Mouse (Mus musculus) liver, embryonic 16.5 days (tissue): ENCODE measurements around the gene Alox5. TPM values are rescaled to one million over a fixed set of nuclear protein-coding genes. Genes with fewer than 3 reads are reported as not detected.
A peak's percentile ranks its signal among the peaks of the same experiment; 100 is the strongest.
"Not testable (repeated sequence)": the region's sequence is repeated elsewhere in the genome, so short reads cannot be mapped to it uniquely, and the experiment has no call there.

Experiments
- ATAC-seq: fragments of 200-750 bp; cut with Nextera tagmentation; 2 replicates; pipeline ENCODE4 v1.8.0; 2017; ENCODE audit warnings: low read depth, mild to moderate bottlenecking, moderate number of reproducible peaks, moderate library complexity
- H3K27ac ChIP-seq: fragments of 300-500 bp; sonication (generic); 2 replicates; pipeline ENCODE4 v1.5.1; 2014; ENCODE audit warnings: mild to moderate bottlenecking, low read length
- H3K27me3 ChIP-seq: fragments of 300-500 bp; sonication (generic); 2 replicates; pipeline ENCODE4 v1.6.1; 2014; ENCODE audit warnings: low read depth, low read length, mixed read lengths; ENCODE audit not compliant: control insufficient read depth, insufficient read depth
- H3K36me3 ChIP-seq: fragments of 300-500 bp; sonication (generic); 2 replicates; pipeline ENCODE4 v1.6.1; 2014; ENCODE audit warnings: mild to moderate bottlenecking; ENCODE audit not compliant: control insufficient read depth, insufficient read depth
- H3K4me1 ChIP-seq: fragments of 300-500 bp; sonication (generic); 2 replicates; pipeline ENCODE4 v1.6.1; 2014; ENCODE audit warnings: low read depth, low read length, mixed read lengths; ENCODE audit not compliant: control insufficient read depth
- H3K4me2 ChIP-seq: fragments of 300-500 bp; sonication (generic); 2 replicates; pipeline ENCODE4 v1.6.1; 2014; ENCODE audit warnings: low read depth, low read length, mixed read lengths
- H3K4me3 ChIP-seq: fragments of 300-500 bp; sonication (generic); 2 replicates; pipeline ENCODE4 v1.5.1; 2014; ENCODE audit warnings: low read depth, mild to moderate bottlenecking, low read length
- H3K9ac ChIP-seq: fragments of 300-500 bp; sonication (generic); 2 replicates; pipeline ENCODE4 v1.6.1; 2014; ENCODE audit warnings: low read depth, low read length
- H3K9me3 ChIP-seq: fragments of 300-500 bp; sonication (generic); replicated peaks from 2 replicates; pipeline ENCODE4 v1.6.1; 2016; ENCODE audit warnings: low read length; ENCODE audit not compliant: control insufficient read depth
- WGBS: fragments of 180-500 bp; shearing (Covaris S2); extraction: QIAGEN DNeasy Blood & Tissue Kit; methylation state at CpG from one replicate; pipeline ENCODE4 v1.1.7; 2014; ENCODE audit not compliant: insufficient replicate concordance; 5-methylcytosine and 5-hydroxymethylcytosine counted together
- polyA plus RNA-seq: library from polyadenylated mRNA; unstranded; fragments of >200 nt; fragmentation: Nextera tagmentation; extraction: Ambion mirVana; gene quantifications from 2 replicates; pipeline ENCODE4 v1.2.1, GENCODE M21; 2015

Gene Alox5
- 4.5 and 6.5 TPM in 2 replicates for polyA plus RNA-seq

GRCm38 (mm10) chr6:116460544-116461283, at the start of gene Alox5:
Gene Alox5 (minus strand): TSS chr6:116461178.
- Histone ChIP-seq H3K4me2 (peak within 1 kb of the TSS; percentile 62), H3K4me3 (peak within 1 kb of the TSS; percentile 51), H3K4me1 (no peaks in the 10 kb centered on the region; the same call in none of the 2 replicates), H3K27ac (0 out of 2 replicates have a peak within 1 kb of the TSS, but pooled peaks have one; percentile 5), H3K9me3 (no peaks in the 10 kb centered on the region), H3K36me3 (no peaks in the 10 kb centered on the region), H3K9ac (peak within 1 kb of the TSS; percentile 31; the same call in 1 of the 2 replicates), H3K27me3 (peaks cover 18% of the 10 kb centered on the region)
- 2% methylated on average over 42 of the region's 43 CpGs for WGBS
- ATAC-seq = 0 out of 2 replicates have a peak, but pooled peaks have one; percentile 16

GRCm38 (mm10) chr6:116506302-116507003, 45.5 kb upstream of the Alox5 start, which contains the start of gene Olfr212:
Gene Olfr212 (plus strand): TSS chr6:116506516.
- not testable (repeated sequence) for H3K9ac ChIP-seq, H3K27me3 ChIP-seq, H3K27ac ChIP-seq, H3K36me3 ChIP-seq, H3K9me3 ChIP-seq, ATAC-seq, H3K4me2 ChIP-seq, H3K4me3 ChIP-seq, H3K4me1 ChIP-seq
- 80% methylated on average over 18 of the region's 20 CpGs for WGBS

GRCm38 (mm10) chr6:116495960-116496359, 35.0 kb upstream of the Alox5 start:
- Histone ChIP-seq H3K9ac (no peak overlapping the region), H3K4me2 (no peak overlapping the region), H3K36me3 (no peaks in the 10 kb centered on the region), H3K9me3 (no peaks in the 10 kb centered on the region), H3K27ac (no peak overlapping the region), H3K4me1 (no peaks in the 10 kb centered on the region), H3K27me3 (no peaks in the 10 kb centered on the region), H3K4me3 (no peak overlapping the region)
- WGBS = 41% methylated on average over 1 of the region's 1 CpGs
- no peak for ATAC-seq

GRCm38 (mm10) chr6:116493742-116494141, 32.8 kb upstream of the Alox5 start:
- 56% methylated on average over 5 of the region's 5 CpGs for WGBS
- no peak overlapping the region for H3K27ac ChIP-seq
- no peak for ATAC-seq

GRCm38 (mm10) chr6:116488791-116489190, 27.8 kb upstream of the Alox5 start, which contains the start of gene Olfr211:
Gene Olfr211 (plus strand): TSS chr6:116489091.
- 59% methylated on average over 4 of the region's 4 CpGs for WGBS
- ATAC-seq = no peak
- no peak within 1 kb of the TSS for H3K4me2 ChIP-seq
- no peaks in the 10 kb centered on the region for H3K27me3 ChIP-seq
- H3K4me1 ChIP-seq = no peaks in the 10 kb centered on the region
- no peak within 1 kb of the TSS for H3K9ac ChIP-seq
- no peak within 1 kb of the TSS for H3K27ac ChIP-seq
- H3K9me3 ChIP-seq = no peaks in the 10 kb centered on the region
- no peak within 1 kb of the TSS for H3K4me3 ChIP-seq
- H3K36me3 ChIP-seq = no peaks in the 10 kb centered on the region

More at GRCm38 (mm10) chr6:116493742-116494141, 32.8 kb upstream of the Alox5 start:
- Histone ChIP-seq H3K27me3 (no peaks in the 10 kb centered on the region), H3K9ac (no peak overlapping the region), H3K36me3 (no peaks in the 10 kb centered on the region), H3K4me2 (no peak overlapping the region), H3K9me3 (no peaks in the 10 kb centered on the region), H3K4me3 (no peak overlapping the region), H3K4me1 (no peaks in the 10 kb centered on the region)

- Histone ChIP-seq H3K4me3 (no peak overlapping the region), H3K27me3 (no peaks in the 10 kb centered on the region), H3K4me1 (no peaks in the 10 kb centered on the region), H3K27ac (no peak overlapping the region), H3K36me3 (no peaks in the 10 kb centered on the region), H3K4me2 (no peak overlapping the region), H3K9ac (no peak overlapping the region), H3K9me3 (no peaks in the 10 kb centered on the region)
- WGBS = 45% methylated on average over 1 of the region's 1 CpGs
- ATAC-seq = no peak
These were observed 25.9 kb upstream of the Alox5 start for GRCm38 (mm10) chr6:116486833-116487232.

GRCm38 (mm10) chr6:116485081-116485480, 24.1 kb upstream of the Alox5 start:
- H3K4me1 ChIP-seq = no peaks in the 10 kb centered on the region
- no peak for ATAC-seq
- no peak overlapping the region for H3K4me3 ChIP-seq
- 26% methylated on average over 1 of the region's 1 CpGs for WGBS
- no peak overlapping the region for H3K9ac ChIP-seq
- no peaks in the 10 kb centered on the region for H3K36me3 ChIP-seq
- no peaks in the 10 kb centered on the region for H3K9me3 ChIP-seq
- H3K27ac ChIP-seq = no peak overlapping the region
- no peak overlapping the region for H3K4me2 ChIP-seq
- no peaks in the 10 kb centered on the region for H3K27me3 ChIP-seq

- H3K9me3 ChIP-seq = no peaks in the 10 kb centered on the region
- no peaks in the 10 kb centered on the region for H3K4me1 ChIP-seq
- H3K4me2 ChIP-seq = no peak overlapping the region
- no peak overlapping the region for H3K27ac ChIP-seq
- H3K36me3 ChIP-seq = no peaks in the 10 kb centered on the region
- no peaks in the 10 kb centered on the region for H3K27me3 ChIP-seq
- no peak overlapping the region for H3K9ac ChIP-seq
- ATAC-seq = no peak
- no peak overlapping the region for H3K4me3 ChIP-seq
- WGBS = 21% methylated on average over 3 of the region's 3 CpGs
These were observed 7.1 kb upstream of the Alox5 start for GRCm38 (mm10) chr6:116468081-116468480.

GRCm38 (mm10) chr6:116459232-116459631, 1.7 kb downstream of the Alox5 start:
- Histone ChIP-seq H3K9ac (no peak overlapping the region), H3K27me3 (peaks cover 18% of the 10 kb centered on the region), H3K4me3 (no peak overlapping the region), H3K4me2 (no peak overlapping the region), H3K4me1 (no peaks in the 10 kb centered on the region; the same call in none of the 2 replicates), H3K27ac (peak overlapping the region; percentile 3; the same call in 1 of the 2 replicates), H3K9me3 (no peaks in the 10 kb centered on the region), H3K36me3 (no peaks in the 10 kb centered on the region)
- WGBS = 26% methylated on average over 2 of the region's 2 CpGs
- ATAC-seq = no peak
